Mouse (Mus musculus): ENCODE measurements at regions not wholly inside any gene's neighbourhood (a gene's known extent, or its start where the extent isn't known, plus 50 kb on each side); places are given as distances from the start of the nearest gene placed in this dataset.

DNA sequence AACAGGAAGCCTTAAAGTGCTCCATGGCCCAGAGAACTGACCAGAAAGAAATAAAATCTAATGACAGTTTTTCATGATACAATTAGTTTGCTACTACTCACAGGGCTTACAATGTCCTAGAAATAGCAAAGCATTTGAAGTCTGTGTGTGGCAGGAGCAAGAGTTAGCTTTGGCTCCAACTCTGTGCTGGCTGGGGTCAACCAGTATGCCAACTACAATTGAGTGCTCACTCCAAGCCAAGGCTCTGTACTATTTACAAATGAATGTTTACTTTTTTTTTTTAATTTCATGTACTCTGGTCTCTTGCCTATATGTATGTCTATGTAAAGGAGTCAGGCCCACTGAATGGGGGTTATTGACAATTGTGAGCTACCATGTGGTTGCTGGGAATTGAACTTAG, 75.7 kb upstream of the Jak1 start:
- DNase-seq: no peak

DNA sequence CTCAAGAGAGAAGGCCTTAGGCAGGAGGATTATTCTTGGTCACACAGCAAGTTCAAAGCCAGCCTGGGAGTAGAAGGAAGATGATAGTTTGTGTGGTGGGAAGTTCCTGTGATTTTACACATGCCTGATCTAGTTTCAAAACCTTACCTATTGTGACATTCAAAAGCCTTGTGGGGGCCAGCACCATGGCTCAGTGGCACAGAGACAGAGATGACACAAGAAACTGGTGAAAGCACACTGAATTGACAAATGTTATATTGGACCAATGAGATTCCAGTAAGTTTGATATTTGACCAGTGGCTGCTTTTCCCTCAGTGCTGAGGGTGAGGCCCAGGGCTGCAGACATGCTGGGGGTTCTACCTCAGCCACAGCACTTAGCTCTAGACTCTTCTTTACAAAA, 73.1 kb upstream of the Jak1 start:
- no peak for DNase-seq

DNA sequence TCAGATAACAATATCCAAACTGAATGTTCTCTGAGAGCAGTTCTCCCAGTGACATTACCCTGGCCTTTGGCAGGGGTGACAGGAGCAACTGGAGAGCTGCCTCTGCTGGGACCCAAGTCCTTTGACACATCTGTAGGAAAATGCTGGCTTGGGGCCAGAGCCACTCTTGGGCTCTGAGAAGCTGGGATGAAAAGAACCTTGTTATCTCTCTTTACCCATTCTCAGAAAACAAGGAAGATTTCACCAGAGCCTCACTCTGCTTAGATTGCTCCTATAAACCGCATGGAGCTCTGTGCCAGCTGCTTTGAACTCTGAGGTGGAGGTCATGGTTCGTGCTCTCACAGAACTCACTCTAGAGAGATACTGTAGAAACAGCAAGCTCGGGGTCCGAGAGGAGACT, 71.7 kb upstream of the Jak1 start:
- no peak for DNase-seq

DNA sequence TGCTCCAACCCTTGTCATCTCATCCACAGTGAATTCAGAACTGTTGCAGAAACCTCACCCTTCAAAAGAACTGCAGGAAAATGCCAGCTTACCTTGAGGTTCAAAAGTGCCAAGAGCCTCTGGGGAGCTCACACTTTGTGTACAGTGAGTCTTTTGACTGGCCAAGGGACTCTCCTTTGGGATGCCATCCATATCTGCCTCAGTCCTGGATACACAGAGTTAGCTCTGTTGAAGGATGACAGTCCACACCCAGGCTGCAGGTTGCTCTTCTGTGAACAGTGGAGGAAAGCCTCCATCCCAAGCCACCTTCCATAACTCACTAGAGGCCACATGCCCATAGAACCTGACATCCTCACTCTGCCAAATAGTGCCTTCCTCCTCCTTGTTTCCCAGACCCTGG, 71.3 kb upstream of the Jak1 start:
- no peak for DNase-seq

DNA sequence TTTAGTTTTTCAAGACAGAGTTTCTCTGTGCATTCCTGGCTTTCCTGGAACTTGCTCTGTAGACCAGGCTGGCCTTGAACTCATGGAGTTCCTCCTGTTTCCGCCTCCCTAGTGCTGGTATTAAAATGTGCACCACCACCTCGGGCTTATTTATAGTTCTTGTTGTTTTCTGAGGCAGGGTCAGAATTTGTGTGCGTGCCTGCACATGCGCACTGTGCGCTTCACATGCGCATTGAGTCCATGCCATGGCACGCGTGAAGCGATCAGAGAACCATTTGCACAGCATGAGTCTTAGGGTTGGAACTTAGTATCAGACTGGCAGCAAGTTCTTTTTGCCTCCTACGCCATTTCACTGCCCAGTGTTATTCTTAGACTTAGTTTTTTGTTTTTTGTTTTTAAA, 68.8 kb upstream of the Jak1 start:
- DNase-seq: no peak

DNA sequence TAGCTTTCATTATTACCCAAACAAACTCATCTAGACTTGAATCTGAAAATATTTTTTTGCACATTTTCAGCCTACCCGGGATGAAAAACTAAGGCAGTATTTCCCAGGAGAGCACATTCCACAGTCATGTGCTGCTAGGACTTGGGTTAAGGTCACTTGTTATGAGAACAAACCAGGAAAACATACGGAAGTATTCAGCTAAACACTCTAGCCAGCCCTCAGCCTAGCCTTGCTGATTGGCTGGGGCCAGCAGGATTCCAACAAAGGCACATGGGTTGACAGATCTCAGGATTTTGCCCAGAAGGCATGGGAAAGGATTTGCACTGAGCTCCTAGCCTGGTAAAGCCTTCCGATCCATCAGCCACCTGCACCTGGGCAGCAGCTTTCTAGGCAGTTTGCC, 68.0 kb upstream of the Jak1 start:
- no peak for DNase-seq

DNA sequence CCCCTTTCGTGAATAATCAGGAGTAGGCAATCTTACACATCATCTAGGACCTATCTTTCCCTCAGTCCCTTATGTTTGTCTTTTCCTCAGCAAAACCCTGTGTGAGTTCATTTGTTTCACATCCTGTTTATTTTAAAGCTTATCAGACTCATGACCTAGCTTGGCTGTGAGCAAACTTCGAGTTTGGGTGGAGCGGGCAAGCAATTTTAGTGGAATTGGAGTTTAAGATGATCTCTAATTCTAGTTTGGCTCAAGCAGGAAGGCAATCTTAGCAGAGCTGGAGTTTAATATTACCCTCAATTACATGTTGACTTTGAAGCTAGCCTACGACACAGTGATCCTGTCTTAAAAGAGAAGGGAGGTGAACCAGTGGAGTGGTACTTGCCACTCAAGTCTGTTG, 66.1 kb upstream of the Jak1 start:
- no peak for DNase-seq

DNA sequence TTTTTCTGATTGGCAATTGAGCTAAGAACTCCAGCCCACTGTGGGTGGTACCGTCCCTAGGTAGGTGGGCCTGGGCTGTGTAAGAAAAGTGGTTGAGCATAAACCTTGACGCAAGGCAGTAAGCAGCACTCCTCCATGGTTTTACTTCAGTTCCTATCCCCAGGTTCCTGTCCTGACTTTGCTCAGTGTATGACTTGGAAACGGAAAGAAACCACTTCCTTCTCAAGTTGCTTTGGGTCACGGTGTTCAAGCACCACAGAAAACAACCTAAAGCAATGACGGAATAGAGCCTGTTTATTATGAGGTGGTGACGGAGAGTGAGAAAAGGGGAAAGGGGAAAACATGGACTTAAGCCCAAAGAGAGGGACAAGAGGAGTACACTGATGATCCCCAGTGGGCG, 64.0 kb upstream of the Jak1 start:
- DNase-seq: no peak

DNA sequence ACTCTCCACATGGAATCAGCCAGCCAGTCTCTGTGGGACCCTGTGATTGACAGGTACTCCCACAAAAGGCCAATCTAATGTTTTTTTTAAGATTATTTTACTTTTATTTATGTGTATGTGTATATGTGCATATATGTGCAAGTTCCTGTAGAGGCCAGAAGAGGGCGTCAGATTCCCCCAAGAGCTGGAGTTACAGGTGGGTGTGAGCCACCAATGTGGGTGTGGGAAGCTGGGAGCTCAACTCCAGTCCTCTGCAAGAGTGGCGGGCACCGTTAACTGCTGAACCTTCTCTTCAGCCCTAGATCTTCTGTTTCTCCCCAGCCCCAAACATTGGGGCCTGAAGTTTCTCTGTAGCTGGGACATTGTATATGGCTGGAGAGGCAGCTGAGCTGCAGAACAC, 61.0 kb upstream of the Jak1 start:
- DNase-seq: no peak

DNA sequence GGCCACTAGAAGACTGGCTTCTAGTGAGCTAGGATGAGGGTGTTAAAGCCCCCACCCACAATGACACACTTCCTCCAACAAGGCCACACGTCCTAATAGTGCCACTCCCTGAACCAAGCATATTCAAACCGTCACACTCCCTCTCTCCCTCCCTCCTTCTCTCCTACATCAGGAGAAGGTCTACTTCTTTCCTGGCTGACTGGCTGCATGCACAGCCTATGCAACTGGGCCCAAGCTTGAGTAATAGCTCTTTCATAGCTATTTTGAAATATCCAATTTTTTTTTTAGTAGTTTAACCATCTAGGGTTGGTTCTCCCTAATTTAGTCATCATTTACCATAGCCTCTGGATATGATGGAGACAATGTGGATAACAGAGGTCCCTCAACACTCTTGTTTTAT, 56.6 kb upstream of the Jak1 start:
- no peak for DNase-seq

DNA sequence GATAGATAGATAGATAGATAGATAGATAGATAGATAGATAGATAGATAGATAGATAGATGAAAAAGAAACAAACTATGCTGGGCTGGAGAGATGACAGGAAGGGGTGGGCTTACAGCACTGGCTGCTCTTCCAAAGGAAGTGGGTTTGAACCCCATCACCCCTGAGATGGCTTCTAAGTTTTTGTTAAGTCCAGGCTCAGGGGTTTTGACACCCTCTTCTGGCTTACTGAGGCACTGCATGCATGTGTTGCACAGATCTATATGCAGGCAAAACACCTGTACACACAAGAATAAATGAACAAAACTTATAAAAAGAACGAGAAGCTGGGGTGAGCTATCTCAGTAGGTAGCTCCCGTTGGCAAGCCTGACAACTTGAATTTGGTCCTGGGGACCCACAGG, 55.5 kb upstream of the Jak1 start:
- peak; percentile 46 to 71 for DNase-seq

DNA sequence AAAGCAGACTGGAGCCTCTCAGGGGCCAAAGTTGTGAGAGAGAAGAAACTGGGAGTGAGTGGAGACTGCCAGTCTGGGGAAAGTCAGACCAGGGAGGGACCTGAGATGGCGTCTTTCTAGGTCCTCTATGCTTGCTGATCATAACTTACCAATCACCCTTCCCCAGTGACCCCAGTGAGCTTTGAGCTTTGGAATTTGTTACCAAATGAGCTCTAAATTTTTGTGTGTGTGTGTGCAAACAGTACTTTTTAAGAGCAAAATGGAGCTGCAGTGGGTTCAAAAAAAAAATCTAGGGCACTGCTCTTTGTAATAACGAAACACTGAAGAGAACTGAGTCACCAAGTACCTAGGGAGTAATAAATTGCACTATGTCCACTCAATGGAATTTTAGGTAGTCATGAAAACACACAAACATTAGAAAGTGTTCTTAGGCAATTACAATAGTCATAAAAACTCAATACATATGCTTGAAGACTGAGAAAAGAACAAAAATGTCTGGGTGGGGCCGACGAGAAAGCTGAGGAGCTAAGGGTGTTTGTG, 54.7 kb upstream of the Jak1 start:
- no peak for DNase-seq

DNA sequence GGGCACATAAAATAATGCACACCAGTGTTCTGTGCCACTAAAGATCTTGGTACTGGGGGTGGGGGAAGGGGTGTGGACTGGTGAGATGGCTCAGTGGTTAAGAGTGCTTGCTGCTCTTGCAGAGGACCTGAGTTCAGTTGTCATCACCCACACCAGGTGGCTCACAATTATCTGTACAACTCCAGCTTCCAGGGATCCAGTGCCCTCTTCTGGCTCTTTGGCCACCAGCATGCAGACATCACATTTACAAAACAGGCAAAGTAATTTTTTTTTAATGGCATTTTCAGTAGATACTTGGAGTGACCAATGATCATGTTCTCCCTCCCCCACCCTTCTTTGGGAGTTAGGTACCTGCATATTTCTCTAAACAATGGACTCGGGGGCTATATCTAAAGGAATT, 53.8 kb upstream of the Jak1 start:
- DNase-seq: no peak

DNA sequence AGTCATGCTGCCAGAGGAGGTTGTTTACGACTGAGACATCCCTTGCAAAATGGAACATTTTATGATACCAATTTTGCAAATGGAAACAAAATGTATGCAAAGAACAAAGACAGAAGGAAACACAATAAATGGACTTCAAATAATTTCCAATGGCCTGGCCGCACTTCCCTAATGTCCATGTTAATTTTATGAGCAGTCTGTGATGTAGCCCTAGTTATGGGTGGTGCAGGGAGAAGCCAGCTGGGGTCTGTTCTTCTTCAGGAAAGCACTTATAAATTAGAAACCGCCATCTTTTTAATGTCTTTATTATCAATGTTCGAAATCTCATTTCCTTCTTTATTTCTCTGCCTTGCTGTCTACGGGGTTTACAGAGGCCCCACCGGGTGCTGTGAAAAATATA, 51.0 kb upstream of the Jak1 start:
- no peak for DNase-seq

Data from thymus, adult 18-20 months (tissue).